In genomic region chr13:55511492-55511861, GRCm38 (mm10) we compare ENCODE assay signal across 8 mouse cellular contexts. TPM values are rescaled to one million over a fixed set of nuclear protein-coding genes. Genes with fewer than 3 reads are reported as not detected.
DNase-seq lines count a peak whose midpoint lies in the region; ATAC-seq lines count a peak whose summit lies in the region.

No protein-coding gene starts in this region.

- peaks cover 9% of the 10 kb centered on the region for H3K27me3 ChIP-seq in heart, embryonic 11.5 days (ENCODE audit: control insufficient read depth, insufficient read depth, low read length)
- no peaks in the 10 kb centered on the region for H3K27me3 ChIP-seq in hindbrain, embryonic 14.5 days (ENCODE audit: control insufficient read depth, insufficient read depth, low read length)

- no peak for DNase-seq in heart, adult 9 months (ENCODE audit: low spot score in 2 of 2)
- peak; percentile 20 for DNase-seq in adipocyte (ENCODE audit: low spot score)
- DNase-seq in hindbrain, embryonic 14.5 days (ENCODE audit: low spot score) = no peak
- peak; percentile 39 for DNase-seq in mesoderm, embryonic 11.5 days (ENCODE audit: low read depth, low spot score)
- DNase-seq in adrenal gland, adult 2 months = no peak
- DNase-seq in right cerebral cortex, adult 2 months (ENCODE audit: low spot score in 2 of 2) = no peak
- no peak for DNase-seq in gastrocnemius, postnatal 25 days

- 13% methylated on average over 5 of the region's 5 CpGs for WGBS in heart, embryonic 11.5 days (ENCODE audit: insufficient replicate concordance)
- WGBS in hindbrain, embryonic 14.5 days = 64% methylated on average over 5 of the region's 5 CpGs

- peak overlapping the region; percentile 91 for H3K27ac ChIP-seq in heart, embryonic 11.5 days (ENCODE audit: low read depth, low read length)
- H3K27ac ChIP-seq in hindbrain, embryonic 14.5 days = peak overlapping the region; percentile 74; the same call in 1 of the 2 replicates

- H3K9ac ChIP-seq in heart, embryonic 11.5 days (ENCODE audit: low read depth, low read length) = peak overlapping the region; percentile 99
- peak overlapping the region; percentile 39 for H3K9ac ChIP-seq in hindbrain, embryonic 14.5 days

- H3K4me3 ChIP-seq in heart, embryonic 11.5 days (ENCODE audit: low read depth, low read length) = peak overlapping the region; percentile 98
- peak overlapping the region; percentile 6; the same call in 1 of the 2 replicates for H3K4me3 ChIP-seq in hindbrain, embryonic 14.5 days (replicated peaks; ENCODE audit: low read length)

- H3K9me3 ChIP-seq in heart, embryonic 11.5 days (replicated peaks; ENCODE audit: control insufficient read depth, low read length) = no peaks in the 10 kb centered on the region
- no peaks in the 10 kb centered on the region for H3K9me3 ChIP-seq in hindbrain, embryonic 14.5 days (ENCODE audit: control insufficient read depth, low read length)

- ATAC-seq in heart, embryonic 11.5 days (replicated peaks; ENCODE audit: insufficient number of reproducible peaks, low FRiP score, low TSS enrichment) = peak; percentile 5; the same call in 1 of the 2 replicates
- no peak for ATAC-seq in hindbrain, embryonic 14.5 days (ENCODE audit: low FRiP score)

- H3K4me1 ChIP-seq in heart, embryonic 11.5 days (ENCODE audit: control insufficient read depth, insufficient read depth, low read length) = peaks cover 32% of the 10 kb centered on the region
- H3K4me1 ChIP-seq in hindbrain, embryonic 14.5 days (replicated peaks; ENCODE audit: control insufficient read depth, insufficient read depth, low read length) = peaks cover 31% of the 10 kb centered on the region

- peak overlapping the region; percentile 69 for H3K4me2 ChIP-seq in heart, embryonic 11.5 days
- peak overlapping the region; percentile 78 for H3K4me2 ChIP-seq in hindbrain, embryonic 14.5 days (replicated peaks)

- peaks cover 29% of the 10 kb centered on the region for H3K36me3 ChIP-seq in heart, embryonic 11.5 days (ENCODE audit: control insufficient read depth, insufficient read depth, low read length)
- peaks cover 35% of the 10 kb centered on the region for H3K36me3 ChIP-seq in hindbrain, embryonic 14.5 days (replicated peaks; ENCODE audit: control insufficient read depth, insufficient read depth)

RNA-seq across cellular contexts. Expression of gene Pdlim7, which starts 2.0 kb away (rescaled TPM):
- polyA plus RNA-seq in heart, embryonic 11.5 days (2014; fragmentation: Nextera tagmentation; extraction: Ambion mirVana) = 439 and 451 TPM in 2 replicates
- polyA plus RNA-seq in hindbrain, embryonic 14.5 days (2014; fragmentation: Nextera tagmentation; extraction: Ambion mirVana) = 139 and 141 TPM in 2 replicates
- 10 to 100 TPM; 15.2 to 19.5 TPM for total RNA-seq in adrenal gland, adult 2 months (2021)
- polyA plus RNA-seq in adrenal gland, adult 2 months (2012; rRNA removed) = 45.2 and 52.4 TPM in 2 replicates
- total RNA-seq in gastrocnemius, postnatal 25 days (2021) = 100 to 1,000 TPM; 544 to 627 TPM

RNA-seq across cellular contexts. Expression of gene Dok3, which starts 17.6 kb away (rescaled TPM):
- polyA plus RNA-seq in heart, embryonic 11.5 days (2014; fragmentation: Nextera tagmentation; extraction: Ambion mirVana) = 0.90 and 1.1 TPM in 2 replicates
- 3.8 and 5.7 TPM in 2 replicates for polyA plus RNA-seq in hindbrain, embryonic 14.5 days (2014; fragmentation: Nextera tagmentation; extraction: Ambion mirVana)
- 1 to 10 TPM; 3.8 to 4.9 TPM for total RNA-seq in adrenal gland, adult 2 months (2021)
- 11.8 and 13.9 TPM in 2 replicates for polyA plus RNA-seq in adrenal gland, adult 2 months (2012; rRNA removed)
- 1 to 10 TPM in 1 of 2 experiments, under 1 TPM in 1; 1.00 to 1.0 TPM for total RNA-seq in gastrocnemius, postnatal 25 days (2021)

RNA-seq across cellular contexts. Expression of gene Dbn1, which starts 23.6 kb away (rescaled TPM):
- polyA plus RNA-seq in heart, embryonic 11.5 days (2014; fragmentation: Nextera tagmentation; extraction: Ambion mirVana) = 64.1 and 83.0 TPM in 2 replicates
- polyA plus RNA-seq in hindbrain, embryonic 14.5 days (2014; fragmentation: Nextera tagmentation; extraction: Ambion mirVana) = 406 and 416 TPM in 2 replicates
- total RNA-seq in adrenal gland, adult 2 months (2021) = 10 to 100 TPM; 12.6 to 25.9 TPM
- polyA plus RNA-seq in adrenal gland, adult 2 months (2012; rRNA removed) = 41.5 and 44.1 TPM in 2 replicates
- 10 to 100 TPM; 10.3 to 16.1 TPM for total RNA-seq in gastrocnemius, postnatal 25 days (2021)

RNA-seq across cellular contexts. Expression of gene Ddx41, which starts 25.0 kb away (rescaled TPM):
- 36.5 and 39.9 TPM in 2 replicates for polyA plus RNA-seq in heart, embryonic 11.5 days (2014; fragmentation: Nextera tagmentation; extraction: Ambion mirVana)
- polyA plus RNA-seq in hindbrain, embryonic 14.5 days (2014; fragmentation: Nextera tagmentation; extraction: Ambion mirVana) = 49.5 and 51.1 TPM in 2 replicates
- 10 to 100 TPM; 44.6 to 53.4 TPM for total RNA-seq in adrenal gland, adult 2 months (2021)
- polyA plus RNA-seq in adrenal gland, adult 2 months (2012; rRNA removed) = 56.6 and 57.3 TPM in 2 replicates
- total RNA-seq in gastrocnemius, postnatal 25 days (2021) = 1 to 10 TPM; 8.1 to 9.0 TPM

RNA-seq across cellular contexts. Expression of gene Prr7, which starts 47.4 kb away (rescaled TPM):
- polyA plus RNA-seq in heart, embryonic 11.5 days (2014; fragmentation: Nextera tagmentation; extraction: Ambion mirVana) = 0.21 and 0.34 TPM in 2 replicates
- polyA plus RNA-seq in hindbrain, embryonic 14.5 days (2014; fragmentation: Nextera tagmentation; extraction: Ambion mirVana) = 6.3 and 8.9 TPM in 2 replicates
- 1 to 10 TPM; 1.5 to 4.1 TPM for total RNA-seq in adrenal gland, adult 2 months (2021)
- 59.0 and 66.3 TPM in 2 replicates for polyA plus RNA-seq in adrenal gland, adult 2 months (2012; rRNA removed)
- under 1 TPM; 0.51 to 0.79 TPM for total RNA-seq in gastrocnemius, postnatal 25 days (2021)

Comparison
In these comparisons a context has a peak if more than half of its experiments do, and no peak if none do; other contexts are left out.
1. DNase-seq: peak in adipocyte (single experiment) and mesoderm, embryonic 11.5 days (single experiment); none in heart, adult 9 months (0 of 2), hindbrain, embryonic 14.5 days (single experiment), adrenal gland, adult 2 months (single experiment), right cerebral cortex, adult 2 months (0 of 2) and gastrocnemius, postnatal 25 days (single experiment).